Mouse (Mus musculus): ENCODE measurements at regions not wholly inside any gene's neighbourhood (a gene's known extent, or its start where the extent isn't known, plus 50 kb on each side); places are given as distances from the start of the nearest gene placed in this dataset.
A peak's percentile ranks its signal among the peaks of the same experiment; 100 is the strongest.

DNA sequence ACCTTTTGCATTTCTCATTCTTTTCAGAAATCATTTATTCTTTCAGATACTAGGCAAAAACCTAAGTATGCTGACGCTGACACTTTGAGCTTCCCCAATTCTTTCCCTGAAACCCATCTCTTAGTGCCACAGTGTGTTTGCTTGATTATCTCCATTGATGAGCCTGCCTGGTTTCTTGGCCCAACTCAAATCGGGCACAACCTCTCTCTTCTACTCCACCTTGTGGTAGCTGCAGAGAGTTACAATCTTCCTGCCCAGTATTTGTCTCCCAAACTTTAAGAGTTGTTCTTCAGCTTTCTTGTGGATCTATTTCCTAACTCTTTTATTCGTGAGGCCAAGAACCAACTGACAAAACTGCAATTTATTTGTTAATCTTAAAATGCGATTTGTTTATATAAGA, 176.4 kb upstream of the Tbc1d2b start:
- TF ChIP-seq CTCF (IDR thresholded peaks at IDR 0.05; ENCODE audit: extremely low read depth, insufficient read depth, low read length) (peak; percentile 60), POLR2A (IDR thresholded peaks at IDR 0.05; ENCODE audit: extremely low read depth, insufficient read depth, low read length) (no peak)
